Mouse (Mus musculus) frontal cortex, postnatal 14 days (tissue): Measurements from ENCODE around the gene Lrrc1.

Experiments used
- DNase-seq, 2 experiments: peaks; one replicate each; pipeline ENCODE4 v3.0.0; 2022; ENCODE audit warnings: low spot score in 2 of 2

Gene Lrrc1

DNA sequence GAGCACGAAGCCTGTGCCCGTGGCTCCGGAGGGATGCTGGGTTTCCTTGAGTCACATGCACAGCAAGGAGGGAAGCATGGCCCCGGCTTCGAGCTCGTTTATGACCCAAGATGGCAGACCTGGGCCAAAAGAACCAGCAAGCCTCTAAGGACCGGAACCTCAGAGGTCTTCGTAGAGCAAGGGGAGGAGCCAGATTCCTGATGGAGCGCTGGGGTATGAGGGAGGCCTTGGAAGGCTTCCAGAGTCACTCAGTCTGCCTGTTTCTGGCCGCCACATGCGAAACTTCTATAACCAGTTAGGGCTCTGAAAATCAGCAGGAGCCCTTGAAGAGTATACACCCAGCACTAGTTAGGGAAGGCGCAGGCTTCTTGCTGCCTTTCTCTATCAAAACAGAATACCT, 159.1 kb downstream of the Lrrc1 start:
- no peak for DNase-seq

DNA sequence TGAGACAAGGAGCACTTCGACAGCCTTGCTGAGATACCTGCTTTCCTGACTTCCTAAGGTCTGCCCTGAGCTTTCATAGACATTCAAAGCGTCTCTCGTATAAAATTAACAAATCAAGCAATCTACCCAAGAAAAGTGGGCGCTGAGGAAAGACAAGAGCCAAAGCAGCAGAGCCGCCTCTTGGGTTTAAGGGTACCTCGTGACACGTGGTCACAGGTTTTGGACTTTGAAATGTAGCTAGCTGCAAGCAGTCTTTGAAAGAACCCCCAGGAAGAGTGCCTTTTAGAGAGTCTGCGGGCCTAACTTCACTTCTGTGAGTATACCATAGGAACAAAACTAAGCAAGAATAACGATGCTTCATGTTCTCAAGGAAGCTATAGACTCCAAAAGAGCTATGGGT, 160.0 kb downstream of the Lrrc1 start:
- DNase-seq, result no peak

- DNase-seq, result no peak
Measured at GRCm38 (mm10) chr9:77383951-77384350, 160.7 kb downstream of the Lrrc1 start.

DNA sequence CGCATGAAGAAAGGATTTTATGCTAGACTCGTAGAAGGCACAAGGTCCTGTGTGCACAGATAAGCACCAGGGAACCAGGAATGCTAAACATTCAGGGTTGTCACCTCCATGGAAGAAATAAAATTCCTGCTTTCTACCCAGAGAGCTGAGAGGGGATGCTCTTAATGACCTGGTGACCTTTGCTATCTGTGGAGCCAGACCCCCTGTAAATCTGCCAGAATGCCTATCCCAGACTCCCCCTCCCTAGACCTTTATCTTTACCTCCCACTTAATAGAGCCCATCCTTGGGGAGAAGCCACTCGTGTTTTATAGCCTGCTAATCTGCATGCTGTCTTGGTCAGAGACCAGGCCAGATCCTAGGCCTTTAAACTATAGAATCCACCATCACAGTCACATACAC, 162.2 kb downstream of the Lrrc1 start:
- DNase-seq, result no peak

DNA sequence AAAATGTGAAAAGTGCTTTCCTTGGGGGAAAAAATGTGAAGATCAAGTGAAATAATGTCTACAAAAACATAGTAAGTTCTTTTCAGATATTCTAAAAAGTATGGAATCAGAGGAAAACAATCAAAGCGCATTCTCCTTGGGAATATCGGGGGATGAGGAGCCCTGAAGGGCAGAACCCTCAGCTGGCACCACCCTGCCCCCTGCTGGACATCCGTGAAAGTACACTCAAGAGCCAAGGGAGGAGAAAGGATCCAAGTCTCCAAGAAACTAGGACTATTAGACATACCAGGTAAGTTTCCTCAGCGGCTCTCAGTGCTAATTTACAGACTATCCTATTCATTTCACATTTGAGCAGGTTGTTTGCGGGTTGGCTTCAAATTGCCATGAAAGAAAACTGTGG, 163.1 kb downstream of the Lrrc1 start:
- DNase-seq, result peak; percentile 40 to 72
